Mouse (Mus musculus): ENCODE results near the gene Pacsin1. TPM values are rescaled to one million over a fixed set of nuclear protein-coding genes. Genes with fewer than 3 reads are reported as not detected.

Gene Pacsin1
- total and polyA plus RNA-seq, 2 experiments: 0.23 TPM; not detected in 1

DNA sequence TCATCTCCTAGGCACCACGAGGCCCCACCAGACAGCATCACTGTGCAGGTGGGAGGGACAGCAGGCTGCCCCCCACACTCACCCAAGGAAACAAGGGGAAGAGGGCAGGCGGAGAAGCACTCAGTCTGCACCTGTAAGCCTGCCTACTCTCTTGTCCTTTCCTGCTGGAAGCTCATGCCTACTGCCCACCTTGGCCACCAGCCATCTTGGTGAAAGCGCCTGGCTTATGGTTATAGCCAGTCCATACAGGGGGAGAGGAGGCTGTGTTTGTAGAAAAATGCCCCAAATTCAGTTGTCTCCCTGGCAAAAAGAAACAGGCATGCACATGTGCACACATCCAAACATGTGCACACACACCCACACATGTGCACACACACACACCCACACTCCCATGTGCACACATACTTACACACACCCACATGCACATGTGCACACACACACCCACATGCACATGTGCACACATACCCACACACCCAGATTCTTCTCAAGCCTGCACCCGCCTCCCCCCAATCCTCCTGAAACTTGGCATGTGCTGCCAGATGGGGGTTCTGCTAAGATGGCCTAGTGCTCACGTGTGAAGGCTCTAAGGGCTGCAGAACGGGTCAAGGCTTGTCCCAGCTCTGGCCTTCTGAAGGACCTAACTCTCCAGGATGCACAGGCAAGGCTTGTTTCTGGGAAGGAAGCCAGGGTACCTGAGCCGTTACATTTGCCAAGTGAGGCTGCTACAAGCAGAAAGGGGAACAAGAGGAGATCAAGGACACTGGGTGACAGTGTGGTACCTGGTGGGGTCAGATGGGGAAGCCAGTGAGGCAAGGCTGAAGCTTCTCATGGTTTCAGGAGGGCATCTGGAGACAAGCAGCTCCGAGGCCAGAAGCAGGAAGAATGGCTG, 96.2 kb downstream of the Pacsin1 start:
- H3K36me3 ChIP-seq (ENCODE audit: control insufficient read depth, insufficient read depth, low read length): no peaks in the 10 kb centered on the region; the same call in 1 of the 2 replicates
- no peak overlapping the region for H3K27ac ChIP-seq (replicated peaks; ENCODE audit: insufficient read depth, low read depth, low read length)
- no peaks in the 10 kb centered on the region for H3K4me1 ChIP-seq (ENCODE audit: control insufficient read depth, insufficient read depth, low read length)
- TF ChIP-seq CTCF (IDR thresholded peaks at IDR 0.05; ENCODE audit: low read depth, low read length) (no peak), POLR2A (IDR thresholded peaks at IDR 0.05; ENCODE audit: extremely low read depth, insufficient read depth, low read length) (no peak)
- no peak overlapping the region for H3K9ac ChIP-seq (ENCODE audit: low read depth, low read length)
- 87% methylated on average over 8 of the region's 8 CpGs for WGBS
- no peak overlapping the region for H3K4me3 ChIP-seq (ENCODE audit: insufficient read depth, low read depth, low read length)
- DNase-seq (ENCODE audit: extremely low read depth, low read depth, low spot score): no peak
- peaks cover 13% of the 10 kb centered on the region for H3K79me2 ChIP-seq (ENCODE audit: control insufficient read depth, insufficient read depth, low read length)
- H3K27me3 ChIP-seq (ENCODE audit: control insufficient read depth, insufficient read depth, low read length): no peaks in the 10 kb centered on the region

DNA sequence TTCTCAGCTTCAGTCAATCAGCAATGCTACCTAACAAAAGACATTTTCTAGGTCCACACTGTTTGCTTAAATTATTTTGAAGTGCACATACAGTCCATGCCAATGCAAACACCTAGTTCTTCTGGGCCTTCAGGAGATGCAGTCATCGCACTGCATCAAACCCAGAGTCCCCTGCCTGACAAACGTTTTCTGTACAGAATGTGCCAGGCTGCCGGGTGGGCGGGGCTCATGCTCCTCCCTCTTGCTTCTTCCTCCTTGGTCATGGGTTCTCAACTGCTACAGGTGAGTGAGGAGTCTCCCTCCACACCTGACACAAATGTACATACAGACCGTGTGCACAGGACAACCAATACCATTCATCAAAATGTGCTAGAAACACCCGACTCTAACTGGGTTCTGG, 104.9 kb downstream of the Pacsin1 start:
- H3K27ac ChIP-seq (replicated peaks; ENCODE audit: insufficient read depth, low read depth, low read length): no peak overlapping the region
- no peaks in the 10 kb centered on the region for H3K27me3 ChIP-seq (ENCODE audit: control insufficient read depth, insufficient read depth, low read length)
- no peak for DNase-seq (ENCODE audit: extremely low read depth, low read depth, low spot score)
- WGBS: 63% methylated on average over 6 of the region's 6 CpGs
- H3K36me3 ChIP-seq (ENCODE audit: control insufficient read depth, insufficient read depth, low read length): peaks cover 5% of the 10 kb centered on the region; the same call in 1 of the 2 replicates
- H3K79me2 ChIP-seq (ENCODE audit: control insufficient read depth, insufficient read depth, low read length): peaks cover 66% of the 10 kb centered on the region
- no peak for TF ChIP-seq CTCF (IDR thresholded peaks at IDR 0.05; ENCODE audit: low read depth, low read length)
- no peak for TF ChIP-seq POLR2A (IDR thresholded peaks at IDR 0.05; ENCODE audit: extremely low read depth, insufficient read depth, low read length)
- no peak overlapping the region for H3K9ac ChIP-seq (ENCODE audit: low read depth, low read length)
- no peak overlapping the region for H3K4me3 ChIP-seq (ENCODE audit: insufficient read depth, low read depth, low read length)
- H3K4me1 ChIP-seq (ENCODE audit: control insufficient read depth, insufficient read depth, low read length): peaks cover 2% of the 10 kb centered on the region; the same call in 1 of the 2 replicates

Other genes starting within 250 kb of the Pacsin1 start
- gene Grm4, start 134.1 kb upstream of the Pacsin1 start, total RNA-seq (2014; rRNA removed): 0.07 TPM in 1 of 2 replicates, not detected in the other
- gene Grm4, start 134.1 kb upstream of the Pacsin1 start, polyA plus RNA-seq (2012; rRNA removed): not detected in 2 replicates
- 5.7 and 8.1 TPM in 2 replicates for gene Hmga1, start 99.0 kb upstream of the Pacsin1 start, total RNA-seq (2014; rRNA removed)
- 16.5 and 21.4 TPM in 2 replicates for gene Hmga1, start 99.0 kb upstream of the Pacsin1 start, polyA plus RNA-seq (2012; rRNA removed)
- gene AI413582, start 89.8 kb upstream of the Pacsin1 start, total RNA-seq (2014; rRNA removed): 4.5 and 4.9 TPM in 2 replicates
- 11.3 and 12.9 TPM in 2 replicates for gene AI413582, start 89.8 kb upstream of the Pacsin1 start, polyA plus RNA-seq (2012; rRNA removed)
- 19.5 and 21.1 TPM in 2 replicates for gene Nudt3, start 32.0 kb upstream of the Pacsin1 start, total RNA-seq (2014; rRNA removed)
- 23.5 and 25.5 TPM in 2 replicates for gene Nudt3, start 32.0 kb upstream of the Pacsin1 start, polyA plus RNA-seq (2012; rRNA removed)
- gene RPS10-NUDT3, start 20.3 kb upstream of the Pacsin1 start, total RNA-seq (2014; rRNA removed): not detected in 2 replicates
- not detected in 2 replicates for gene RPS10-NUDT3, start 20.3 kb upstream of the Pacsin1 start, polyA plus RNA-seq (2012; rRNA removed)
- 416 and 461 TPM in 2 replicates for gene Rps10, start 18.8 kb upstream of the Pacsin1 start, total RNA-seq (2014; rRNA removed)
- 407 and 437 TPM in 2 replicates for gene Rps10, start 18.8 kb upstream of the Pacsin1 start, polyA plus RNA-seq (2012; rRNA removed)
- gene Spdef, start 73.4 kb downstream of the Pacsin1 start, total RNA-seq (2014; rRNA removed): not detected in 2 replicates
- 0.15 and 0.48 TPM in 2 replicates for gene Spdef, start 73.4 kb downstream of the Pacsin1 start, polyA plus RNA-seq (2012; rRNA removed)
- 93.0 and 117 TPM in 2 replicates for gene D17Wsu92e, start 165.1 kb downstream of the Pacsin1 start, total RNA-seq (2014; rRNA removed)
- gene D17Wsu92e, start 165.1 kb downstream of the Pacsin1 start, polyA plus RNA-seq (2012; rRNA removed): 159 and 178 TPM in 2 replicates
- gene Snrpc, start 182.6 kb downstream of the Pacsin1 start, total RNA-seq (2014; rRNA removed): 24.4 and 27.1 TPM in 2 replicates
- gene Snrpc, start 182.6 kb downstream of the Pacsin1 start, polyA plus RNA-seq (2012; rRNA removed): 42.2 and 49.6 TPM in 2 replicates
- 5.0 and 5.5 TPM in 2 replicates for gene Uhrf1bp1, start 200.9 kb downstream of the Pacsin1 start, total RNA-seq (2014; rRNA removed)
- 7.0 and 7.2 TPM in 2 replicates for gene Uhrf1bp1, start 200.9 kb downstream of the Pacsin1 start, polyA plus RNA-seq (2012; rRNA removed)